Mouse (Mus musculus): ENCODE data around the gene Thegl. TPM values are rescaled to one million over a fixed set of nuclear protein-coding genes. Genes with fewer than 3 reads are reported as not detected.

The Thegl gene
- polyA plus RNA-seq, 1 experiment from 2014 or later, result 0.40 TPM

- Histone ChIP-seq H3K4me3 (replicated peaks) (no peak overlapping the region), H3K27ac (no peak overlapping the region), H3K36me3 (no peaks in the 10 kb centered on the region), H3K4me2 (no peak overlapping the region), H3K27me3 (no peaks in the 10 kb centered on the region), H3K9me3 (replicated peaks) (no peaks in the 10 kb centered on the region), H3K9ac (no peak overlapping the region), H3K4me1 (replicated peaks) (no peaks in the 10 kb centered on the region)
- WGBS (ENCODE audit: insufficient replicate concordance), result 76% methylated on average over 12 of the region's 12 CpGs
- DNase-seq, result no peak
- no peak for ATAC-seq (ENCODE audit: low read depth)
Measured at GRCm38 (mm10) chr5:77056881-77057440, 41.1 kb downstream of the Thegl start.

- no peaks in the 10 kb centered on the region for H3K36me3 ChIP-seq
- no peak overlapping the region for H3K4me3 ChIP-seq (replicated peaks)
- H3K9me3 ChIP-seq (replicated peaks), result no peaks in the 10 kb centered on the region
- no peak overlapping the region for H3K4me2 ChIP-seq
- 46% methylated on average over 10 of the region's 10 CpGs for WGBS (ENCODE audit: insufficient replicate concordance)
- H3K27ac ChIP-seq, result no peak overlapping the region
- no peak overlapping the region for H3K9ac ChIP-seq
- no peaks in the 10 kb centered on the region for H3K27me3 ChIP-seq
- DNase-seq (no peak), ATAC-seq (ENCODE audit: low read depth) (no peak)
- no peaks in the 10 kb centered on the region for H3K4me1 ChIP-seq (replicated peaks)
Measured at GRCm38 (mm10) chr5:77060363-77060762, 44.5 kb downstream of the Thegl start.

- Histone ChIP-seq H3K4me2 (0 out of 2 replicates have a peak overlapping the region, but pooled peaks have one; percentile 20), H3K36me3 (no peaks in the 10 kb centered on the region), H3K9me3 (replicated peaks) (no peaks in the 10 kb centered on the region), H3K4me1 (replicated peaks) (no peaks in the 10 kb centered on the region), H3K9ac (no peak overlapping the region), H3K27ac (no peak overlapping the region), H3K27me3 (no peaks in the 10 kb centered on the region), H3K4me3 (replicated peaks) (0 out of 2 replicates have a peak overlapping the region, but pooled peaks have one; percentile 14)
- no peak for ATAC-seq (ENCODE audit: low read depth)
- WGBS (ENCODE audit: insufficient replicate concordance), result 26% methylated on average over 17 of the region's 17 CpGs
- DNase-seq, result peak; percentile 42
Measured at GRCm38 (mm10) chr5:77061372-77062038, 45.7 kb downstream of the Thegl start.

- Histone ChIP-seq H3K9me3 (replicated peaks) (no peaks in the 10 kb centered on the region), H3K4me2 (no peak overlapping the region), H3K4me3 (replicated peaks) (no peak overlapping the region), H3K27me3 (no peaks in the 10 kb centered on the region), H3K4me1 (replicated peaks) (no peaks in the 10 kb centered on the region), H3K36me3 (no peaks in the 10 kb centered on the region), H3K27ac (no peak overlapping the region), H3K9ac (no peak overlapping the region)
- ATAC-seq (ENCODE audit: low read depth) (no peak), DNase-seq (no peak)
- 74% methylated on average over 8 of the region's 8 CpGs for WGBS (ENCODE audit: insufficient replicate concordance)
Measured at GRCm38 (mm10) chr5:77067321-77067720, 51.5 kb downstream of the Thegl start.

GRCm38 (mm10) chr5:77070987-77071386 lies 55.2 kb downstream of the Thegl start:
- Histone ChIP-seq H3K4me2 (no peak overlapping the region), H3K4me1 (replicated peaks) (no peaks in the 10 kb centered on the region), H3K9me3 (replicated peaks) (no peaks in the 10 kb centered on the region), H3K4me3 (replicated peaks) (no peak overlapping the region), H3K9ac (no peak overlapping the region), H3K36me3 (no peaks in the 10 kb centered on the region), H3K27ac (no peak overlapping the region), H3K27me3 (no peaks in the 10 kb centered on the region; the same call in 1 of the 2 replicates)
- no peak for ATAC-seq (ENCODE audit: low read depth)
- WGBS (ENCODE audit: insufficient replicate concordance), result 70% methylated on average over 2 of the region's 2 CpGs
- no peak for DNase-seq

- no peak overlapping the region for H3K9ac ChIP-seq
- H3K4me2 ChIP-seq, result no peak overlapping the region
- H3K4me1 ChIP-seq (replicated peaks), result no peaks in the 10 kb centered on the region
- no peak overlapping the region for H3K27ac ChIP-seq
- H3K4me3 ChIP-seq (replicated peaks), result no peak overlapping the region
- DNase-seq (no peak), ATAC-seq (ENCODE audit: low read depth) (no peak)
- H3K9me3 ChIP-seq (replicated peaks), result no peaks in the 10 kb centered on the region
- WGBS (ENCODE audit: insufficient replicate concordance), result 66% methylated on average over 3 of the region's 3 CpGs
- no peaks in the 10 kb centered on the region for H3K36me3 ChIP-seq
- no peaks in the 10 kb centered on the region; the same call in 1 of the 2 replicates for H3K27me3 ChIP-seq
Measured at GRCm38 (mm10) chr5:77071626-77072025, 55.8 kb downstream of the Thegl start.

- WGBS (ENCODE audit: insufficient replicate concordance), result 67% methylated on average over 8 of the region's 8 CpGs
- H3K9me3 ChIP-seq (replicated peaks), result no peaks in the 10 kb centered on the region
- no peaks in the 10 kb centered on the region for H3K36me3 ChIP-seq
- DNase-seq (no peak), ATAC-seq (ENCODE audit: low read depth) (no peak)
- no peak overlapping the region for H3K4me2 ChIP-seq
- no peaks in the 10 kb centered on the region for H3K4me1 ChIP-seq (replicated peaks)
- H3K9ac ChIP-seq, result no peak overlapping the region
- H3K27me3 ChIP-seq, result no peaks in the 10 kb centered on the region; the same call in 1 of the 2 replicates
- no peak overlapping the region for H3K27ac ChIP-seq
- no peak overlapping the region for H3K4me3 ChIP-seq (replicated peaks)
Measured at GRCm38 (mm10) chr5:77073794-77074193, 58.0 kb downstream of the Thegl start.

GRCm38 (mm10) chr5:77074914-77075313 lies 59.1 kb downstream of the Thegl start:
- Histone ChIP-seq H3K9ac (no peak overlapping the region), H3K27ac (no peak overlapping the region), H3K27me3 (no peaks in the 10 kb centered on the region; the same call in 1 of the 2 replicates), H3K4me3 (replicated peaks) (no peak overlapping the region), H3K36me3 (no peaks in the 10 kb centered on the region), H3K4me1 (replicated peaks) (no peaks in the 10 kb centered on the region), H3K9me3 (replicated peaks) (no peaks in the 10 kb centered on the region), H3K4me2 (no peak overlapping the region)
- no peak for DNase-seq
- no peak for ATAC-seq (ENCODE audit: low read depth)
- 54% methylated on average over 2 of the region's 2 CpGs for WGBS (ENCODE audit: insufficient replicate concordance)

GRCm38 (mm10) chr5:77075951-77076350 lies 60.1 kb downstream of the Thegl start:
- no peaks in the 10 kb centered on the region; the same call in 1 of the 2 replicates for H3K27me3 ChIP-seq
- no peak overlapping the region for H3K4me2 ChIP-seq
- no peaks in the 10 kb centered on the region for H3K9me3 ChIP-seq (replicated peaks)
- 77% methylated on average over 4 of the region's 4 CpGs for WGBS (ENCODE audit: insufficient replicate concordance)
- no peaks in the 10 kb centered on the region for H3K36me3 ChIP-seq
- H3K4me3 ChIP-seq (replicated peaks), result no peak overlapping the region
- H3K27ac ChIP-seq, result no peak overlapping the region
- DNase-seq (no peak), ATAC-seq (ENCODE audit: low read depth) (no peak)
- H3K9ac ChIP-seq, result no peak overlapping the region
- H3K4me1 ChIP-seq (replicated peaks), result no peaks in the 10 kb centered on the region

GRCm38 (mm10) chr5:77080761-77081160 lies 64.9 kb downstream of the Thegl start:
- H3K9ac ChIP-seq, result no peak overlapping the region
- no peaks in the 10 kb centered on the region for H3K36me3 ChIP-seq
- 76% methylated on average over 4 of the region's 4 CpGs for WGBS (ENCODE audit: insufficient replicate concordance)
- no peak overlapping the region for H3K27ac ChIP-seq
- no peaks in the 10 kb centered on the region for H3K27me3 ChIP-seq
- no peaks in the 10 kb centered on the region for H3K9me3 ChIP-seq (replicated peaks)
- DNase-seq, result no peak
- no peaks in the 10 kb centered on the region for H3K4me1 ChIP-seq (replicated peaks)
- H3K4me2 ChIP-seq, result no peak overlapping the region
- no peak for ATAC-seq (ENCODE audit: low read depth)
- H3K4me3 ChIP-seq (replicated peaks), result no peak overlapping the region

- Histone ChIP-seq H3K27ac (no peak overlapping the region), H3K36me3 (no peaks in the 10 kb centered on the region), H3K9me3 (replicated peaks) (no peaks in the 10 kb centered on the region), H3K4me1 (replicated peaks) (no peaks in the 10 kb centered on the region), H3K4me2 (no peak overlapping the region), H3K27me3 (no peaks in the 10 kb centered on the region), H3K4me3 (replicated peaks) (no peak overlapping the region), H3K9ac (no peak overlapping the region)
- DNase-seq (no peak), ATAC-seq (ENCODE audit: low read depth) (no peak)
- WGBS (ENCODE audit: insufficient replicate concordance), result 63% methylated on average over 7 of the region's 7 CpGs
Measured at GRCm38 (mm10) chr5:77082735-77083134, 66.9 kb downstream of the Thegl start.

- no peaks in the 10 kb centered on the region for H3K36me3 ChIP-seq
- H3K27me3 ChIP-seq, result no peaks in the 10 kb centered on the region
- no peaks in the 10 kb centered on the region for H3K4me1 ChIP-seq (replicated peaks)
- DNase-seq (no peak), ATAC-seq (ENCODE audit: low read depth) (no peak)
- H3K9ac ChIP-seq, result no peak overlapping the region
- H3K4me2 ChIP-seq, result no peak overlapping the region
- H3K4me3 ChIP-seq (replicated peaks), result no peak overlapping the region
- no peak overlapping the region for H3K27ac ChIP-seq
- no peaks in the 10 kb centered on the region for H3K9me3 ChIP-seq (replicated peaks)
- 76% methylated on average over 4 of the region's 4 CpGs for WGBS (ENCODE audit: insufficient replicate concordance)
Measured at GRCm38 (mm10) chr5:77084418-77084817, 68.6 kb downstream of the Thegl start.

All from liver, embryonic 13.5 days (tissue).